Mouse (Mus musculus) CH12.LX (cell line): ENCODE results near the gene Lefty1. TPM values are rescaled to one million over a fixed set of nuclear protein-coding genes. Genes with fewer than 3 reads are reported as not detected.
A peak's percentile ranks its signal among the peaks of the same experiment; 100 is the strongest.

Source experiments
- DNase-seq: peaks from one replicate; pipeline ENCODE4 v3.0.0-alpha.2; 2013; ENCODE audit errors: extremely low read depth
- H3K27ac ChIP-seq: 2 replicates; pipeline ENCODE4 v1.5.1; 2012; ENCODE audit warnings: low read depth, mild to moderate bottlenecking, control low read depth, moderate library complexity; ENCODE audit not compliant: insufficient read depth
- H3K27me3 ChIP-seq: replicated peaks from 2 replicates; pipeline ENCODE3; 2012; ENCODE audit warnings: inconsistent platforms
- H3K36me3 ChIP-seq, 2 experiments: replicated peaks in 1 of 2; 2 replicates each; pipeline versions ENCODE3 to v1.6.1; 2012; ENCODE audit warnings: inconsistent platforms in 1 of 2, low read length in 1 of 2, mild to moderate bottlenecking in 1 of 2, mixed read lengths in 1 of 2, moderate library complexity in 1 of 2; ENCODE audit not compliant: control insufficient read depth in 1 of 2, insufficient read depth in 1 of 2
- H3K4me1 ChIP-seq, 2 experiments: 2 replicates each; pipeline ENCODE4 v1.6.1; 2012; ENCODE audit warnings: inconsistent platforms in 1 of 2, moderate library complexity in 1 of 2; ENCODE audit not compliant: insufficient read depth in 2 of 2, control insufficient read depth in 1 of 2
- H3K4me2 ChIP-seq: 2 replicates; pipeline ENCODE4 v1.6.1; 2012; ENCODE audit warnings: low read depth, mild to moderate bottlenecking, control low read depth; ENCODE audit not compliant: poor library complexity, insufficient read depth, severe bottlenecking
- H3K4me3 ChIP-seq, 3 experiments: fragments of 150-350 bp in 1 of 3; sonication (generic) in 1 of 3; replicated peaks in 1 of 3; 2 replicates each; pipeline versions ENCODE3 to v1.5.1; 2011 to 2012; ENCODE audit warnings: low read depth in 2 of 3, low read length in 2 of 3, mild to moderate bottlenecking in 2 of 3, moderate library complexity in 2 of 3, control low read depth in 1 of 3, improper control_type of control experiment in 1 of 3, inconsistent platforms in 1 of 3, mixed read lengths in 1 of 3; ENCODE audit not compliant: poor library complexity in 1 of 3
- H3K79me2 ChIP-seq: replicated peaks from 2 replicates; pipeline ENCODE4 v1.6.1; 2012; ENCODE audit warnings: mild to moderate bottlenecking, moderate library complexity; ENCODE audit not compliant: control insufficient read depth, poor library complexity, insufficient read depth, severe bottlenecking; ENCODE audit errors: extremely low read depth
- H3K9ac ChIP-seq: 2 replicates; pipeline ENCODE4 v1.6.1; 2012; ENCODE audit warnings: low read depth, mild to moderate bottlenecking, control low read depth, moderate library complexity; ENCODE audit not compliant: insufficient read depth
- H3K9me3 ChIP-seq: replicated peaks from 2 replicates; pipeline ENCODE3; 2012; ENCODE audit warnings: low read length, inconsistent platforms, mixed read lengths
- BHLHE40 ChIP-seq: IDR thresholded peaks from 2 replicates; pipeline ENCODE4 v1.6.1; 2011; ENCODE audit warnings: mild to moderate bottlenecking, low read depth, low read length, improper control_type of control experiment
- CHD1 ChIP-seq: IDR thresholded peaks from 2 replicates; pipeline ENCODE4 v1.6.1; 2012; ENCODE audit warnings: low read depth, low read length, improper control_type of control experiment, inconsistent platforms
- ETS1 ChIP-seq: conservative IDR thresholded peaks from 2 replicates; pipeline ENCODE4 v1.6.1; 2012; ENCODE audit warnings: low read depth, mild to moderate bottlenecking, inconsistent platforms, low read length, improper control_type of control experiment, moderate library complexity
- MAFK ChIP-seq: IDR thresholded peaks from 2 replicates; pipeline ENCODE4 v1.6.1; 2011; ENCODE audit warnings: low read length, improper control_type of control experiment; ENCODE audit not compliant: insufficient replicate concordance
- MAZ ChIP-seq: IDR thresholded peaks from 2 replicates; pipeline ENCODE4 v1.6.1; 2012; ENCODE audit warnings: low read depth, mild to moderate bottlenecking, inconsistent platforms, low read length, improper control_type of control experiment, moderate library complexity
- MEF2A ChIP-seq: IDR thresholded peaks from 2 replicates; pipeline ENCODE4 v1.6.1; 2014; ENCODE audit warnings: low read depth, mild to moderate bottlenecking, inconsistent platforms, low read length, improper control_type of control experiment, borderline replicate concordance
- SIN3A ChIP-seq: IDR thresholded peaks from 2 replicates; pipeline ENCODE4 v1.6.1; 2012; ENCODE audit warnings: low read length, improper control_type of control experiment, inconsistent platforms
- TBP ChIP-seq: conservative IDR thresholded peaks from 2 replicates; pipeline ENCODE4 v1.6.1; 2011; ENCODE audit warnings: low read depth, low read length, improper control_type of control experiment
- UBTF ChIP-seq: IDR thresholded peaks from 2 replicates; pipeline ENCODE4 v1.6.1; 2012; ENCODE audit warnings: low read depth, mild to moderate bottlenecking, inconsistent platforms, low read length, improper control_type of control experiment, moderate library complexity
- ZKSCAN1 ChIP-seq: IDR thresholded peaks from 2 replicates; pipeline ENCODE4 v1.6.1; 2012; ENCODE audit warnings: low read depth, inconsistent platforms, low read length, improper control_type of control experiment, borderline replicate concordance
- ZNF384 ChIP-seq: IDR thresholded peaks from 2 replicates; pipeline ENCODE4 v1.6.1; 2012; ENCODE audit warnings: low read depth, low read length, improper control_type of control experiment, inconsistent platforms
- dilution Hi-C: fragments of 300-500 bp; cut with MboI; formaldehyde crosslinking; loops from 2 replicates; pipeline ENCODE4 v1.14.3; 2020; ENCODE audit warnings: low sequenced_read_pairs; ENCODE audit not compliant: extremely low pct_unique_long_range_greater_than_20kb, extremely low pct_ligation_motif_present
- in situ Hi-C: fragments of 300-500 bp; cut with MboI; formaldehyde crosslinking; loops from 3 replicates; pipeline ENCODE4 v1.14.3; 2019; ENCODE audit warnings: low sequenced_read_pairs, low pct_ligation_motif_present, low pct_unique_long_range_greater_than_20kb, mixed read lengths
- polyA plus RNA-seq: library from polyadenylated mRNA; unstranded; fragments of >175 nt; gene quantifications from 2 replicates; pipeline ENCODE4 v1.2.1, GENCODE M21; 2012; ENCODE audit warnings: low read depth; ENCODE audit not compliant: insufficient read length
- total RNA-seq, 2 experiments: library from RNA; depleted of rRNA; stranded (reverse); fragments of 300-350 nt in 1 of 2; fragments of >200 nt in 1 of 2; gene quantifications; 2 replicates each; pipeline ENCODE4 v1.2.3; 2012 to 2014

Lefty1 gene
- total and polyA plus RNA-seq, 3 experiments = not detected

DNA sequence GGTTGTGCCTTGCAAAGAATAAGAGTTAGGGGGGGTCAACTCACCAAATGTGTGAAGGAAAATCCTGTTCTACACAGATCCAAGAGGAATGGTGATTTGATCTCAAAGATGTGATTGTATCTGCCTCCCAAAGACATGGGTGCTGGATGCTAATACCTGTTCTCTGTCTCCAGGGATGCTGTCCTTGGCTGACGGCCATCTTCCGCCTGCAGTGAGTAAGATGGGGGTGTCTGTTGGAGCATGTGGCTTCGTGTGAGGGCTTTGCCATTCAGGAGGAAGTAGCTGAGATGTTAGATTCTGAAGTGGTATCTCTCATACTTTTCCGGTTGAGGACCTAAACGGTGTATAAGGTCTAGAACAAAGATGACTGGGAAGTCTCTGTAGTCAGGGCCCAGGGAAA, 18.0 kb downstream of the Lefty1 start:
- DNase-seq = no peak
- H3K9me3 ChIP-seq = no peaks in the 10 kb centered on the region
- H3K4me2 ChIP-seq = no peak overlapping the region
- in situ Hi-C loops (no loop called here), dilution Hi-C loops (no loop called here)
- no peak for TF ChIP-seq ZKSCAN1
- no peak for TF ChIP-seq ZNF384
- TF ChIP-seq MAFK = no peak
- no peak for TF ChIP-seq MAZ
- no peak overlapping the region for H3K9ac ChIP-seq
- no peaks in the 10 kb centered on the region for H3K27me3 ChIP-seq
- no peaks in the 10 kb centered on the region for H3K79me2 ChIP-seq
- peaks cover 6 to 11% of the 10 kb centered on the region in 2 experiments; a peak in 3 of 4 replicates for H3K4me1 ChIP-seq
- no peak overlapping the region for H3K4me3 ChIP-seq
- peaks cover 0 to 39% of the 10 kb centered on the region in 2 experiments for H3K36me3 ChIP-seq
- no peak overlapping the region for H3K27ac ChIP-seq

- Histone ChIP-seq H3K4me1 (peaks cover 6 to 19% of the 10 kb centered on the region in 2 experiments; a peak in 3 of 4 replicates), H3K79me2 (no peaks in the 10 kb centered on the region), H3K4me3 (no peak overlapping the region), H3K9me3 (no peaks in the 10 kb centered on the region), H3K27ac (no peak overlapping the region), H3K9ac (no peak overlapping the region), H3K36me3 (peaks cover 0 to 42% of the 10 kb centered on the region in 2 experiments), H3K4me2 (no peak overlapping the region), H3K27me3 (no peaks in the 10 kb centered on the region)
- dilution Hi-C loops = no loop called here
- in situ Hi-C loops = no loop called here
- no peak for DNase-seq
- peak; percentile 70 for TF ChIP-seq BHLHE40
- no peak for TF ChIP-seq TBP
- TF ChIP-seq MEF2A = no peak
- no peak for TF ChIP-seq CHD1
- no peak for TF ChIP-seq ETS1
Observed at GRCm38 (mm10) chr1:180956401-180956800, 21.6 kb downstream of the Lefty1 start.

- no peaks in the 10 kb centered on the region for H3K9me3 ChIP-seq
- TF ChIP-seq SIN3A (no peak), UBTF (no peak)
- TF ChIP-seq, all 38 proteins: peak for 0
- H3K4me1 ChIP-seq = peaks cover 6 to 19% of the 10 kb centered on the region in 2 experiments; a peak in 3 of 4 replicates
- DNase-seq = no peak
- no peaks in the 10 kb centered on the region for H3K79me2 ChIP-seq
- no peak overlapping the region for H3K9ac ChIP-seq
- no peak overlapping the region for H3K27ac ChIP-seq
- H3K4me2 ChIP-seq = no peak overlapping the region
- in situ Hi-C loops (no loop called here), dilution Hi-C loops (no loop called here)
- H3K4me3 ChIP-seq = no peak overlapping the region
- H3K36me3 ChIP-seq = peaks cover 0 to 41% of the 10 kb centered on the region in 2 experiments
- no peaks in the 10 kb centered on the region for H3K27me3 ChIP-seq
Observed at GRCm38 (mm10) chr1:180956973-180957381, 22.2 kb downstream of the Lefty1 start.
